Mouse (Mus musculus) liver, embryonic 14.5 days (tissue): ENCODE results near the gene Zic5. TPM values are rescaled to one million over a fixed set of nuclear protein-coding genes. Genes with fewer than 3 reads are reported as not detected.

Experiments
- ATAC-seq: fragments of 200-750 bp; cut with Nextera tagmentation; 2 replicates; pipeline ENCODE4 v1.8.0; 2017; ENCODE audit warnings: moderate number of reproducible peaks, mild to moderate bottlenecking, moderate library complexity; ENCODE audit not compliant: insufficient read depth
- DNase-seq, 3 experiments: peaks; one replicate each; pipeline ENCODE4 v3.0.0-alpha.2; 2012 to 2013; ENCODE audit warnings: low read depth in 3 of 3, low spot score in 3 of 3
- H3K27ac ChIP-seq: fragments of 300-500 bp; sonication (generic); 2 replicates; pipeline ENCODE4 v1.5.1; 2014; ENCODE audit warnings: moderate library complexity, mild to moderate bottlenecking, control low read depth, inconsistent platforms
- H3K27me3 ChIP-seq: fragments of 300-500 bp; sonication (generic); 2 replicates; pipeline ENCODE4 v1.6.1; 2014; ENCODE audit warnings: mild to moderate bottlenecking, low read length, moderate library complexity; ENCODE audit not compliant: control insufficient read depth, insufficient read depth
- H3K36me3 ChIP-seq: fragments of 300-500 bp; sonication (generic); replicated peaks from 2 replicates; pipeline ENCODE4 v1.6.1; 2014; ENCODE audit warnings: low read depth; ENCODE audit not compliant: control insufficient read depth, insufficient read depth
- H3K4me1 ChIP-seq, 2 experiments: fragments of 200-500 bp in 1 of 2; fragments of 300-500 bp in 1 of 2; sonication (generic) in 1 of 2; replicated peaks; 2 replicates each; pipeline ENCODE4 v1.6.1; 2012 to 2014; ENCODE audit warnings: antibody characterized with exemption in 1 of 2, inconsistent platforms in 1 of 2, low read length in 1 of 2; ENCODE audit not compliant: control insufficient read depth in 2 of 2, insufficient read depth in 2 of 2
- H3K4me2 ChIP-seq: fragments of 300-500 bp; sonication (generic); 2 replicates; pipeline ENCODE4 v1.6.1; 2014; ENCODE audit warnings: low read depth, mild to moderate bottlenecking, control low read depth, moderate library complexity
- H3K4me3 ChIP-seq, 2 experiments: fragments of 200-500 bp in 1 of 2; fragments of 300-500 bp in 1 of 2; sonication (generic) in 1 of 2; 2 replicates each; pipeline ENCODE4 v1.5.1; 2012 to 2014; ENCODE audit warnings: low read depth in 2 of 2, low read length in 2 of 2, mild to moderate bottlenecking in 2 of 2, control low read depth in 1 of 2, inconsistent platforms in 1 of 2, moderate library complexity in 1 of 2; ENCODE audit not compliant: insufficient read depth in 1 of 2
- H3K9ac ChIP-seq: fragments of 300-500 bp; sonication (generic); replicated peaks from 2 replicates; pipeline ENCODE4 v1.6.1; 2014; ENCODE audit warnings: mild to moderate bottlenecking, control low read depth, moderate library complexity
- H3K9me3 ChIP-seq: fragments of 300-500 bp; sonication (generic); 2 replicates; pipeline ENCODE4 v1.6.1; 2016; ENCODE audit warnings: low read length, mixed read lengths; ENCODE audit not compliant: control insufficient read depth
- CTCF ChIP-seq: IDR thresholded peaks from 2 replicates; pipeline ENCODE4 v1.5.1; 2016; ENCODE audit warnings: antibody characterized with exemption, low read depth, control low read depth
- EP300 ChIP-seq: IDR thresholded peaks from 2 replicates; pipeline ENCODE4 v1.6.1; 2016; ENCODE audit warnings: antibody characterized with exemption, low read depth
- WGBS: fragments of 180-500 bp; shearing (Covaris S2); extraction: QIAGEN DNeasy Blood & Tissue Kit; methylation state at CpG from one replicate; pipeline ENCODE4 v1.1.7; 2014; ENCODE audit not compliant: insufficient replicate concordance; 5-methylcytosine and 5-hydroxymethylcytosine counted together
- polyA plus RNA-seq, 2 experiments: library from polyadenylated mRNA; depleted of rRNA in 1 of 2; stranded (reverse) in 1 of 2; unstranded in 1 of 2; fragments of >200 nt; fragmentation: Nextera tagmentation in 1 of 2; extraction: Ambion mirVana in 1 of 2; gene quantifications; 2 replicates each; pipeline versions ENCODE4 v1.2.1 to v1.2.3; 2012 to 2014

Zic5 gene
- polyA plus RNA-seq, 2 experiments = not detected

DNA sequence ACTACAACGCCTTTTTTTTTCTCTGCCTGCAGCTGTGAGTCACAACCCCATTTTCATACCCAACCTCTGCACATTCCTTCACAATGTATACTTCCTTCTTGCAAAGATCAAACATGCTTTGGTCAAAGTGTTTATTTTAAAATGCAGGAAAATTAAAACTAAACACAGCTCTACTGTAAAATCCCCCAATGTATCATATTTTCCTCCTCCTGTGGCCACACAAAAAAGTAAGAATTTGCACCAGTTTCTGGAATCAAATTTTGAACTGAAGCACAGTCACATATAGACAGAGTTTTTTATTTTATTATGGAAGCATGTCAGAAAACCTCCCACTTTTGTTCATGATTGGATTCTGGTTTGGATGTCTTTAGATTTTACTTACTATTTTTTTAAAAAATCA is 21.1 kb upstream of the Zic5 start:
- Histone ChIP-seq H3K27me3 (peaks cover 91% of the 10 kb centered on the region), H3K36me3 (no peaks in the 10 kb centered on the region)
- TF ChIP-seq EP300 (no peak), CTCF (no peak)

DNA sequence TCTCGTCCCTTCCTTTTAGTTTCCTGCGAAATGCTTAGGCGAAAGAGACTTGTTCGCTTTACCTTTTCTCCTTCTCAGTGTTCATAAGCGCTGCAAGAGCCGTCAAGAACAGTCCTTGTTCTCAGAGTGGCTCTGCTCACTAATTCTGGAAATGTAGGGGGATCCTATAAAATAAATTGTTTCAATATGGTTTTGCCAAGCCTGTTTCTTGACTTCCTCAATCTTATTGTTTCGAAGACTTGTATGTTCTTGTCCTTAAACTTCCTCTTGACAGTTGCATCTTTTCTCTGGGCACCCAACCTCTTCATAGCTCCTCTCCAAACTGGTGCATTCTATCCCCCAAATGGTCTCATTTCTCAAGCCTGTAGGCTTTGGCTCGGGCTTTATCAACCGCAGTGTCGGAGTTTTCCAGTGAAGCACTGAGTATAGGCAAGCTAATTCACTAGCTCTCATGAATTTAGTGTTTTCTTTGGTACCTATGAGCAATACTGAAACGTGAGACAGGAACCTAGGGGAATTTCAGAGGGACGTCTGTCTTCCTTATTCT is 20.2 kb upstream of the Zic5 start:
- Histone ChIP-seq H3K4me3 (no peak overlapping the region), H3K4me2 (no peak overlapping the region), H3K9ac (no peak overlapping the region), H3K27me3 (peaks cover 91% of the 10 kb centered on the region), H3K27ac (no peak overlapping the region), H3K9me3 (no peaks in the 10 kb centered on the region), H3K4me1 (no peaks in the 10 kb centered on the region), H3K36me3 (no peaks in the 10 kb centered on the region)
- 3% methylated on average over 12 of the region's 12 CpGs for WGBS
- TF ChIP-seq CTCF (no peak), EP300 (no peak)
- DNase-seq = no peak
- ATAC-seq = no peak

More for the DNA sequence above, 21.1 kb upstream of the Zic5 start:
- H3K4me2 ChIP-seq = no peak overlapping the region
- no peak for ATAC-seq
- no peak for DNase-seq
- H3K27ac ChIP-seq = no peak overlapping the region
- no peaks in the 10 kb centered on the region for H3K4me1 ChIP-seq
- WGBS = 7% methylated on average over 1 of the region's 1 CpGs
- no peak overlapping the region for H3K4me3 ChIP-seq
- no peak overlapping the region for H3K9ac ChIP-seq
- no peaks in the 10 kb centered on the region for H3K9me3 ChIP-seq

DNA sequence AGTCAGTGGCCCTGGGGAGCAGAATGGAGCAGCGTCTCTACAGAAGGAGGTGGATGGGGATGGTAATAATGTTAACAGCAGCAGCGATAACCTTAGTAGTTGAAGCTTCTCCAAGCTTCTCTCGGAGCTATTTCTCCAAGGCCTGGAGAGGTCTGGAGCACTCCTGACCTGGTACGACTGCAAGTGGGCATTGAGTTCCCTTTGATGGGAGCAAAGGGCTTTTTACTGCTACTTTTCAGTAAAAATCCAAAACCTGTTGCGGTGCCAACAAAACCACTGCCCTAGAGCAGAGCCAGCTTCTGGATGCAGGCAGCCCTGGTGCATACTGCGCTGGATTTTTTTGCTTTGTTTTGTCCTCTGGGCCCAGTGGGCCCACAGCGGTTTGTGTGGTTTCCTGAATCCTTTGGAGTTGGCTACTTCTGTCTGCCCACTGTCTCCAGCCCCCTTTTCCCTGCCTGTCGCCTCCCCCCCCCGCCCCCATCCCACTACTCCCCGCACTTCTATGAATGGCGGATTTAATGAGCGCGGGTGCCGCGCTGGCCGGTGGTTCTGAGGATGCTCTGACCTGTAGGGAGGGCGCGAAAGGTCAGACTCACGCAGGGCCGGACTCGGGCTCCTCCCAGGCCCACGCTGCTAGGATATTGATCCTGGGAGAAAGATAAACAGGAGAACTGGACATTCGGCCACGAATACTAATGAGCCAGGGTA is 19.5 kb upstream of the Zic5 start:
- Histone ChIP-seq H3K4me1 (no peaks in the 10 kb centered on the region), H3K36me3 (no peaks in the 10 kb centered on the region), H3K4me2 (no peak overlapping the region), H3K27ac (no peak overlapping the region), H3K9me3 (no peaks in the 10 kb centered on the region), H3K9ac (no peak overlapping the region), H3K4me3 (no peak overlapping the region), H3K27me3 (peaks cover 91% of the 10 kb centered on the region)
- ATAC-seq (no peak), DNase-seq (no peak)
- TF ChIP-seq EP300 = no peak
- TF ChIP-seq CTCF = no peak
- 1% methylated on average over 23 of the region's 24 CpGs for WGBS

DNA sequence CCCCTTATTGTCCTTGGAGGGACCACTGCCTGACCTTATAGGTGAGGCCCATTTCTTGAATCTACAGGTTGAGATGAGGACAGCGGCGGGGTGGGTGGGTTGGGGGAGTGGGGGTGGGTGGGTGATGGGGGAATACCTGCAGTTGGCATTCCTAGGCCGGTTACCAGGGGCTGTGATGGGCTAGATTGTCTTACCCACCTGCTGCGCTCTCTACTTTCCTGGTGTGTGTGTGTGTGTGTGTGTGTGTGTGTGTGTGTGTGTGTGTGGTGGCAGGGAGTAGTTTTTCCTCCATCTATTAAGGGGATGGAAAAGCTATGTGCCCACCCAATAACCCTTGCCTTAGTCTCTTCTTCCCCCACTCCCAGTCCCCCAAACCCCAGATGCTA is 19.0 kb upstream of the Zic5 start:
- no peak overlapping the region for H3K9ac ChIP-seq
- WGBS = 0% methylated on average over 4 of the region's 4 CpGs
- no peaks in the 10 kb centered on the region for H3K9me3 ChIP-seq
- no peak overlapping the region for H3K4me2 ChIP-seq
- no peaks in the 10 kb centered on the region for H3K36me3 ChIP-seq
- DNase-seq = no peak
- TF ChIP-seq EP300 (no peak), CTCF (no peak)
- H3K27ac ChIP-seq = no peak overlapping the region
- no peak for ATAC-seq
- H3K4me1 ChIP-seq = no peaks in the 10 kb centered on the region
- peaks cover 91% of the 10 kb centered on the region for H3K27me3 ChIP-seq
- H3K4me3 ChIP-seq = no peak overlapping the region

DNA sequence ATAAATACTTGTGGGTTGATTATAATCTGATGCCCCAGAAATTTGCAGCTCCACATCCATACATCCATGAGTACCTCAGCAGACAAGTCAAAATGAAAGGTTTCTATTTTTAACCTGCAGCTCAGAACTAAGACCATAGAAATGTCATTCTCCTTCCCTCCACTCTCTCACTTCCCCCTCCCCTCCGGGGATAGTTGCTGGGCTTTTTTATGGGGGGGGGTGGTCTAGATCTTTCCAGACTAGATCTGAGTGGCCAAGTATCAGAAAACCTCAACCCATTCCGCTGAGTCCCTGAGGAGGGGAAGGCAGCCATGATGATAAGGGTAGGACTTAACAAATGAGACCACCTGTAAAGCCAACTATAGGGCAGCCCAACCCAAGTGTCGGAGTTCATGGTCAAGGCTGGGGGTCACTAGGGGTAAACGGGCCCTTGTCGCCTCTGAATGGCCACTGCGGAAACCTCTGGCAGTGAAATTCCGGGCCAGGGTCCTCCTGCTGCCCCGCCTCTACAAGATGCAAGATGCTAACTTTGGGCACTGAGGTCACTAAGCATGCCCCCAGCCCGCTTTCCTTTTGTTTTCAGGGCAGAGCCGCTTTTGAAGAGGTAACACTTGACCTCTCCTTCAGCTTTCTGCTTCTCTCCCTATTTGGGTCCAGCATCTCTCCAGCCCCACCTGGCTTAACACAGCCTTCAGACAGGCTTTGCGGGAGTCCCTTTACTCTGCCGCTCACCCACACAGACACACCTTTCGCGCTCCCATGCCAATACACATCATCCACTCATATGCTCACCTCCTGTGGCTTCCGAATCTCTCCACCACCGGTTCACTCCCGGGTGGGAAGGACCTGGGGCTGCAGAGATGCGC is 18.3 kb upstream of the Zic5 start:
- H3K9me3 ChIP-seq = no peaks in the 10 kb centered on the region
- no peak for TF ChIP-seq CTCF
- TF ChIP-seq EP300 = no peak
- no peak overlapping the region for H3K27ac ChIP-seq
- no peaks in the 10 kb centered on the region for H3K4me1 ChIP-seq
- no peak overlapping the region for H3K4me3 ChIP-seq
- H3K4me2 ChIP-seq = no peak overlapping the region
- H3K9ac ChIP-seq = no peak overlapping the region
- WGBS = 5% methylated on average over 18 of the region's 18 CpGs
- ATAC-seq (no peak), DNase-seq (no peak)
- H3K36me3 ChIP-seq = no peaks in the 10 kb centered on the region
- peaks cover 91% of the 10 kb centered on the region for H3K27me3 ChIP-seq
